Mouse (Mus musculus): Measurements from ENCODE around the gene Mdh2. TPM values are rescaled to one million over a fixed set of nuclear protein-coding genes. Genes with fewer than 3 reads are reported as not detected.

Gene Mdh2
- polyA plus RNA-seq, 1 experiment from 2014 or later = 873 TPM

Small RNAs within 50 kb of the gene (microRNA-seq; reads per million reads assigned to microRNA genes)
- gene Gm23268 (not detected), gene Mir7034 (not detected)

Other genes starting within 250 kb of the Mdh2 start
- 15.0 and 15.3 TPM in 2 replicates for gene Hip1, start 233.4 kb upstream of the Mdh2 start, polyA plus RNA-seq (2015; fragmentation: Nextera tagmentation; extraction: Ambion mirVana)
- gene Ccl26, start 214.9 kb upstream of the Mdh2 start, polyA plus RNA-seq (2015; fragmentation: Nextera tagmentation; extraction: Ambion mirVana) = not detected in 2 replicates
- 34.3 and 34.5 TPM in 2 replicates for gene Ccl24, start 205.4 kb upstream of the Mdh2 start, polyA plus RNA-seq (2015; fragmentation: Nextera tagmentation; extraction: Ambion mirVana)
- 32.1 and 32.4 TPM in 2 replicates for gene Rhbdd2, start 145.9 kb upstream of the Mdh2 start, polyA plus RNA-seq (2015; fragmentation: Nextera tagmentation; extraction: Ambion mirVana)
- 111 and 116 TPM in 2 replicates for gene Por, start 108.4 kb upstream of the Mdh2 start, polyA plus RNA-seq (2015; fragmentation: Nextera tagmentation; extraction: Ambion mirVana)
- 65.1 and 65.8 TPM in 2 replicates for gene Tmem120a, start 34.0 kb upstream of the Mdh2 start, polyA plus RNA-seq (2015; fragmentation: Nextera tagmentation; extraction: Ambion mirVana)
- 0.21 and 0.35 TPM in 2 replicates for gene Styxl1, start 95 bp upstream of the Mdh2 start, polyA plus RNA-seq (2015; fragmentation: Nextera tagmentation; extraction: Ambion mirVana)
- gene Srrm3, start 28.4 kb downstream of the Mdh2 start, polyA plus RNA-seq (2015; fragmentation: Nextera tagmentation; extraction: Ambion mirVana) = 2.6 and 3.1 TPM in 2 replicates
- 112 and 114 TPM in 2 replicates for gene Hspb1, start 109.4 kb downstream of the Mdh2 start, polyA plus RNA-seq (2015; fragmentation: Nextera tagmentation; extraction: Ambion mirVana)
- gene Ywhag, start 156.1 kb downstream of the Mdh2 start, polyA plus RNA-seq (2015; fragmentation: Nextera tagmentation; extraction: Ambion mirVana) = 137 and 144 TPM in 2 replicates
- 2.3 and 2.9 TPM in 2 replicates for gene Ssc4d, start 196.1 kb downstream of the Mdh2 start, polyA plus RNA-seq (2015; fragmentation: Nextera tagmentation; extraction: Ambion mirVana)
- 0.68 and 1.5 TPM in 2 replicates for gene Zp3, start 201.6 kb downstream of the Mdh2 start, polyA plus RNA-seq (2015; fragmentation: Nextera tagmentation; extraction: Ambion mirVana)
- 20.6 and 21.6 TPM in 2 replicates for gene Dtx2, start 216.3 kb downstream of the Mdh2 start, polyA plus RNA-seq (2015; fragmentation: Nextera tagmentation; extraction: Ambion mirVana)

Measured in intestine, embryonic 16.5 days (tissue).